Mouse (Mus musculus): ENCODE data around the gene Wwox. TPM values are rescaled to one million over a fixed set of nuclear protein-coding genes. Genes with fewer than 3 reads are reported as not detected.
A peak's percentile ranks its signal among the peaks of the same experiment; 100 is the strongest.

The Wwox gene
- total RNA-seq, 2 experiments from 2014 or later, result 4.6 to 4.8 TPM

DNA sequence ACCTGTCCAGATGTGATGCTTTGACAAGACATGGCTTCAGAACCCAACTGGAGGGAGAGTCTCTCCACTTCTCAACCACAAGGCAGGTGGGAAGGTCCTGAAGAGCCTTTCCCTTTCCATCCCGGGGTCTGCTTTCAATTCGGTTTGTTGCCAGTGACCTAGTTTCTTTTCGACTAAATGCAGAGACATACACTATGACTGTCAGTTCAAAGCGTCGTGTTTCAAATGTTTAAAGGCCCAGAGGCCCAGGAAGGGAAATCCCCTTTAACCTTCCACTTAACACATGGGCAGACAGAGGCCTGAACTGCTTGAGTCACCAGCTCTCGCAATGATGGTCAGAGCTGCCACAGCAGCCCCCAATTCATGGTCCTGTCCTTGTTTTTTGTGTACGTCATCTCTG is 606.3 kb downstream of the Wwox start:
- intact Hi-C loops (cut with DNase I), result no loop called here
- no peak for DNase-seq

GRCm38 (mm10) chr8:115046496-115046895 is 607.0 kb downstream of the Wwox start:
- intact Hi-C loops (cut with DNase I), result no loop called here
- DNase-seq, result no peak

GRCm38 (mm10) chr8:115058193-115058835 is 618.9 kb downstream of the Wwox start:
- intact Hi-C loops (cut with DNase I), result no loop called here
- DNase-seq, result no peak

DNA sequence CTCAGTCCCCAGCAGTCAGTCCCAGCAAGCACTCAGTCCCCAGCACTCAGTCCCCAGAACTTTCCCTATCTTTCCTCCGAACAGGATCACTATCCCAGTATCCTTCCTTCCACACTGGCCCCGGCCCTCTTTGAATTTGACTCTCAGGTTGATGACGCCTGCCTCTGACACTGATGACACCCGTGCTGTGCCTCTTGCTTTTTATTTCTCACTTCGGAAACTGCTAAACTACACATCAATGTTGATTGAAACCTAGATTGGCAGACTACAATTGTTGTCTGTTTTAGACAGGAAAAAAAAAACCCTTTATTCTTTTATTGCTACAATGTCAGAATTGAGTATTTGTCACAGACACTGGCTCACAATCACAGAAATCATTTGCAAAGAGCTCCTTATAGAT is 624.2 kb downstream of the Wwox start:
- DNase-seq, result no peak

DNA sequence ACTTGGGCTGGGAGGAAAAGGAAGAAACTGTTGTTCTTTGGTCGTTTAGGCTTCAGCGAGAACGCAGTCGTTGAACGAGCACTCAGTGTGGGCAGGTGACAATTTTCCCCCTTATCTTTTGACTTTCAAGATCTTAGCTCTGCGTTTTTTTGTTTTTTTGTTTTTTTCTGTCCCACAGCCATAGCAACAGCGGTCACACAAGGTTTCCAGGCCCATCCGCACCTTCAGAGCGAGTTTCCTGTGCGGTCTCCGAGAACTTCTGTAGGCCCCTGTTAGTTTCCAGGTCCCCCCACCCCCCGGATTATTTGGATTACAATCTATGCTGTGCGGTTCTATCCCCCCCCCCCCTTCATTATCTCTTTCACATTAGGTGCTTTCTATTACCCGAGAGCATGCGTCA is 625.2 kb downstream of the Wwox start:
- DNase-seq, result no peak
- intact Hi-C loops (cut with DNase I), result no loop called here

More for the DNA sequence above, 624.2 kb downstream of the Wwox start:
- intact Hi-C loops (cut with DNase I), result no loop called here

- intact Hi-C loops (cut with DNase I), result no loop called here
- DNase-seq, result no peak
These were observed 625.9 kb downstream of the Wwox start for GRCm38 (mm10) chr8:115065386-115065785.

GRCm38 (mm10) chr8:115066550-115067058 is 627.1 kb downstream of the Wwox start:
- DNase-seq, result no peak
- intact Hi-C loops (cut with DNase I), result no loop called here

- no peak for DNase-seq
- intact Hi-C loops (cut with DNase I), result no loop called here
These were observed 629.3 kb downstream of the Wwox start for GRCm38 (mm10) chr8:115068723-115069122.

- intact Hi-C loops (cut with DNase I), result no loop called here
- no peak for DNase-seq
These were observed 630.8 kb downstream of the Wwox start for GRCm38 (mm10) chr8:115070225-115070624.

DNA sequence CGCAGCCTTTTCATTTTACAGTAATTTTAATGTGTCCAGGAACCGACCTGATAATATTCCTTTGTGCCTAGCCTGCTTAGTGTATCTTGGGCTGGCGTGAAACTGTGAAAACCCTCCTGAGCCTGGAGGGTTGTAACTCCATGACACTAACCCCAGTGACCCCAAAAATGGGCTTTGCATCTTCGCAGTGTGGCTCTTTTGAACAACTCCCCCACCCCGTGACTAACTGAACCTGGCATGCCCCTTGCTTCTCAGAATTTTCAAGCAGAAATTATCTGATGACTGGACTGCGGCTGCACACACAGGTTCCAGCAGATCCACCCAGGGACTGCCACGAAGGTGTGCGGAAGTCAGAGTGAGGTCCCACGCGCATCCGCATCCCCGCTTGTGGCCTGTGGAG is 631.8 kb downstream of the Wwox start:
- intact Hi-C loops (cut with DNase I), result no loop called here
- DNase-seq, result no peak

DNA sequence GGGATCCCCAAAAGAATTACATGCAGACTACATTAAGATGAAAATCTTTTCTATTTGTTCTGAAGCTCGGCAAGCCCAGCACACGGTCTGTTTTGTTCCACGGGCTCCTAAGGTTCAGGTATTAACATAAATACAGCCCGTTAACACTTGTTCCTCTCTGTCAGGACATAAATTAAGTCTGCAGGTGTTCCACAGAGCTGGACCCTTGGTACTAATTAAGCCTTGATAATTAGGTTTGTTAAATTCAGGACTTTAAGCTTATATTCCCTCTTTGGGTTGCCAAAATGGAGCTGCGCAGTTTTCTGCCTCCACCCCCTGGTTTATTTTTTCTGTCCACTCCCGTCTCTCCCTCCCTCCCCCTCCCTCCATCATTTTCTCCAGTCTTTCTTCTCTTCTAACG is 638.8 kb downstream of the Wwox start:
- intact Hi-C loops (cut with DNase I), result no loop called here
- DNase-seq, result no peak

DNA sequence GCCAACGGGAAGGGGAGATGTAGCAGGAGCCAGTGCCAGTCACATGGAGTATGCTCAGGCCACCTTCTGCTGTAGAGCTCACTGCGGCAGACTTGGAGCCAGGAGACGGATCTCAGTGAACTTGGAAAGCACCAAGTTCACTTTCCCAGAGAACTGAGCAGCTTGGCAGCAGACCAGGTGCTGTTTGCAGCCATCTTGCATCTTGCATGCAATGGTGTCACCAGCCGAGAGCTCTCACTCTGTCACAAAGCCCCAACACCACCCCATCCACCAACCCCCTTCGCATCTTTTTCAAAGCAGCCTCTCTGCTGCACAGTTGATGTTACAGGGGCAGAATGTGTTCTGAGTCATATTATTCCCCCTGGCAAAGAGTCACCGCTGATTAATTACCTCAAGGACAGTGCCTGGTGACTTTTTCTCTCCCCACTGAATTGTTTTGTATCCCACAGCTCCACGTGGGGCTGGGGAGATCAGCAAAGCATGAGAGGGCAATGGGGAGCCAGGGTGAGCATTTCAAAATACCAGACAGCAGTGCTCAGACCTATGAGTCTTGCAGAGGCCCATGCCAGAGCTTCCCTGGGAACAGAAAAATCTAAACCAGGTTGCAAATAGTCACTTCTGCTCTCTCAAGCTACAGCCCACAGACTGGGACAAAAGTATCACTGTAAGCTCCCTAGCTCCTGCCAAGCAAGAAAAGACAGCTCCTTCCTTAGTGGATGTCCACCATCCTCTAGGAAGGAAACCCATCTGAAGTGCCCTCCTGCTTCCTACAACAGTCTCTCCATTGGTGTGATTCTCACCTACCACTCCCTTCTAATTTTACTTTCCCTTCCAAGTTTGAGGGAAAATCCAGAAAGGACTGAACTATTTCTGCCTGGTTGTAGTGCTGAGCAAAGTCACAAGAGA is 642.1 kb downstream of the Wwox start:
- intact Hi-C loops (cut with DNase I), result no loop called here
- DNase-seq, result no peak

DNA sequence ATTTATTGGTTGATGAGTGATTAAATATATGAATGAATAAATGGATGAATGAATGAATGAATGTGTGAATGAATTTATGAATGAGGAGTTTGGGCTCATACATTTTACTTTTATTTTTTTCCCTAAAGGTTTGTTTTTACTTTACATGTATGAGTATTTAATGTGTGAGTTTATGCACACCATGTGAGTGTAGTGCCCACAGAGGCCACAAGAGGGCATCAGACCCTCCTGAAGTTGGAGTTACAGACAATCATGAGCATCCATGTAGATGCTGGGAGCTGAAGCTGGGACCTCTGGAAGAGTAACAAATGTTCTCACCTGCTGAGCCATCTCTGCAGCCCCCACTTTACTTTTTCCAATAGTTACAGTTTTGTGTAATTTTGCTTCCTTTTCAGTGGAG is 648.7 kb downstream of the Wwox start:
- intact Hi-C loops (cut with DNase I), result no loop called here
- no peak for DNase-seq

- intact Hi-C loops (cut with DNase I), result no loop called here
- no peak for DNase-seq
These were observed 650.3 kb downstream of the Wwox start for GRCm38 (mm10) chr8:115089744-115090143.

DNA sequence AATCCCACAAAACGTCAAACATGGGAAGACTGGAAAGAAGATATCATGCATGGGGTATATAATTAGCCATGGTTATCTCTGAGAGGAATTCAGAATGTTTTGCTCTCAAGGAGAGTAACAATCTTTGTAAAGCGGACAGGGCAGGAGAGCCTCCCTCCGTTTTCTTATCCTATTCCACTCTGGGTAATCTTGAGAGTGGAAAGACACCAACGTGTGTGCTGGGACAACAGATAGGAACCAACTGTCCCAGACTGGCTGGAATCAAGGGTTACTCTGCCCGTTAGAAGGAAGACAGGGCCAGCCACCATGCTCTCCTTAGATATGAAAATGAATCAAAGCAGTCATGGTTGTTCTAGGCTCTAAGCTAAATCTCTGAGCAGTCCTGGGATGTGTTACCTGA is 650.7 kb downstream of the Wwox start:
- no peak for DNase-seq
- intact Hi-C loops (cut with DNase I), result no loop called here

- DNase-seq, result peak; percentile 20 to 23
These were observed 656.1 kb downstream of the Wwox start for GRCm38 (mm10) chr8:115095548-115095947.

DNA sequence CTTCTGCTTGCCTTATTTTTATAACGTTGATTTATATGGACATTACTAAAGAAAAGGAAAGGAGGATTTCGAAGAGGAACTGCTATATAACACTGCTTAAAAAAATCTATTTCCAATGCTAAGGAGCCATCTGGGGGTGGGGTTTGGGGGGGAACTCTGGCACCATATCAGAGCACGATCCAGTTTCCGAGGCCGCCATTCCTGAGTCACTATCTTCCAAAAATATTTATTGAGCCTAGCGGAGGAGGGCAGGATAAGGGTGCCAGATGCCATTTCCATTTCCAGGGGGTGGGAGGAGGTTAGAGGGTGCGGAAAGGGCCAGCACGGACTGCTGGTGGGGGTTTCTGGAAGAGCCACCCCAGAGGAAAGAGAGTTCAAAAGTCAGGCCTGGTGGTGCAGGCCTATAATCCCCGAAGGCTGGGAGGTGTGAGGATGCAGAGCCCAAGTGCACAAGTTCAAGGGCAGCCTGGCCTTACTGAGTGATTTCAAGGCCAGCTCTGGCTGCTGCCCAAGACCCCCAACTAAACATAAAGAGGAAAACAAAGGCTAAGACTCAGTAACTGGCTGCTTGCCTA is 658.6 kb downstream of the Wwox start:
- intact Hi-C loops (cut with DNase I), result no loop called here
- no peak for DNase-seq

More at GRCm38 (mm10) chr8:115095548-115095947, 656.1 kb downstream of the Wwox start:
- intact Hi-C loops (cut with DNase I), result loop anchor here (1.0 kb wide), 1 partner anchor 614 kb away; no protein-coding TSS in a partner anchor

DNA sequence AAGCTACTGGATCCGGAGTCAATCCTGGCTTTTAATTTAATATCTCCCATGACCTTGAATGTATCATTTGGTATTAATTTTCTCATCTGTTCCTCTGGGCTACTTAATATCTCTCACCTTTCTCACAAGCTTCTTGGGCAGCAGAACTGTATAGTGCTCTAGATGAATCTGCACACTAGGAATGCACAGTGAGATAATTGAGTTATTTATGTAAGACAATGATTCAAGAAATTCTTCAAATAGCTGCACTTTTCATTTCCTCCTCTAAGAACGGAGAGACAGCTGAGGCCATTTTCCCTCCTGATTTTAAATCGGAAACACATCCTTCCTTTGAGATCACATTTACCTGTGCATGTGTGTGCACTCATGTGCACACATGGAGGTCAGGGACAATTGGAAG is 669.9 kb downstream of the Wwox start:
- no peak for DNase-seq

GRCm38 (mm10) chr8:115110423-115110822 is 671.0 kb downstream of the Wwox start:
- DNase-seq, result no peak
- intact Hi-C loops (cut with DNase I), result no loop called here

More for the DNA sequence above, 669.9 kb downstream of the Wwox start:
- intact Hi-C loops (cut with DNase I), result no loop called here

DNA sequence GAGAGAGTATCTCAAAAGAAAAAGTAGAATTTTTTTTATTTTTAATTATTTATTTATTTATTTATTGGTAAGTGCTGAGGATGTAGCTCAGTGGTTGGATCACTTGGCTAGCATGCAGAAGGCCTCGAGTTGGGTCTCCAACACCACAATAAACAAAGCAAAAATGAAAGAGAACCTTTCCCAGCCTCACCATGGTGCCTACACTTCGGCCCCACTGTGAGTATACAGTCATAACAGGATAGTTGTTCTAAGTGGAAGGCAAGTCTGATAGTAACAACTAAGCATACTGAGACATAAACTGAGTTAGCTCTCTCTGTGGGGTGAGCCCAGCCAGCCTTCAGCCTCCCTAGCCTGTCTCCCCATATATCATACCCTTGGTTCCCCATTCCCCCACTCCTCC is 672.6 kb downstream of the Wwox start:
- intact Hi-C loops (cut with DNase I), result no loop called here

GRCm38 (mm10) chr8:115114498-115114897 is 675.0 kb downstream of the Wwox start:
- no peak for DNase-seq
- intact Hi-C loops (cut with DNase I), result no loop called here

More for the DNA sequence above, 672.6 kb downstream of the Wwox start:
- no peak for DNase-seq

Data from heart, postnatal 36 days (tissue).